Mouse (Mus musculus) midbrain, postnatal 0 days (tissue): Measurements from ENCODE around the gene Slc25a10. TPM values are rescaled to one million over a fixed set of nuclear protein-coding genes. Genes with fewer than 3 reads are reported as not detected.

Experiments used
- ATAC-seq: fragments of 200-750 bp; cut with Nextera tagmentation; 2 replicates; pipeline ENCODE4 v1.8.0; 2017; ENCODE audit warnings: moderate number of reproducible peaks, mild to moderate bottlenecking, moderate TSS enrichment, moderate library complexity; ENCODE audit not compliant: low FRiP score
- DNase-seq: peaks from one replicate; pipeline ENCODE4 v3.0.0-alpha.2; 2015; ENCODE audit warnings: low spot score
- H3K27ac ChIP-seq: fragments of 300-500 bp; sonication (generic); 2 replicates; pipeline ENCODE4 v1.5.1; 2014; ENCODE audit warnings: low read depth, mild to moderate bottlenecking, low read length, mixed read lengths
- H3K27me3 ChIP-seq: fragments of 300-500 bp; sonication (generic); 2 replicates; pipeline ENCODE4 v1.6.1; 2014; ENCODE audit warnings: low read length, control low read depth, mixed read lengths; ENCODE audit not compliant: insufficient read depth
- H3K36me3 ChIP-seq: fragments of 300-500 bp; sonication (generic); 2 replicates; pipeline ENCODE4 v1.6.1; 2014; ENCODE audit warnings: low read length, control low read depth, mixed read lengths; ENCODE audit not compliant: insufficient read depth
- H3K4me1 ChIP-seq: fragments of 300-500 bp; sonication (generic); 2 replicates; pipeline ENCODE4 v1.6.1; 2014; ENCODE audit warnings: mild to moderate bottlenecking, control low read depth, antibody characterized with exemption, low read length, mixed read lengths; ENCODE audit not compliant: insufficient read depth
- H3K4me2 ChIP-seq: fragments of 300-500 bp; sonication (generic); 2 replicates; pipeline ENCODE4 v1.6.1; 2014; ENCODE audit warnings: low read depth, mild to moderate bottlenecking, low read length, mixed read lengths; ENCODE audit not compliant: poor library complexity, severe bottlenecking
- H3K4me3 ChIP-seq: fragments of 300-500 bp; sonication (generic); 2 replicates; pipeline ENCODE4 v1.5.1; 2014; ENCODE audit warnings: low read depth, mild to moderate bottlenecking, low read length, moderate library complexity
- H3K9ac ChIP-seq: fragments of 300-500 bp; sonication (generic); replicated peaks from 2 replicates; pipeline ENCODE4 v1.6.1; 2014; ENCODE audit warnings: mild to moderate bottlenecking, low read length, moderate library complexity, mixed read lengths; ENCODE audit not compliant: poor library complexity, severe bottlenecking
- H3K9me3 ChIP-seq: fragments of 300-500 bp; sonication (generic); 2 replicates; pipeline ENCODE4 v1.6.1; 2016; ENCODE audit warnings: low read length, control low read depth
- CTCF ChIP-seq: IDR thresholded peaks from 2 replicates; pipeline ENCODE4 v1.5.1; 2016; ENCODE audit warnings: antibody characterized with exemption, mild to moderate bottlenecking
- WGBS: fragments of 180-500 bp; shearing (Covaris S2); extraction: QIAGEN DNeasy Blood & Tissue Kit; methylation state at CpG from one replicate; pipeline ENCODE4 v1.1.7; 2014; 5-methylcytosine and 5-hydroxymethylcytosine counted together
- polyA plus RNA-seq: library from polyadenylated mRNA; unstranded; fragments of >200 nt; fragmentation: Nextera tagmentation; extraction: Ambion mirVana; gene quantifications from 2 replicates; pipeline ENCODE4 v1.2.1, GENCODE M21; 2015
- total RNA-seq: library from RNA; depleted of rRNA; stranded (reverse); fragments of >200 nt; gene quantifications from 2 replicates; pipeline ENCODE4 v1.2.3, GENCODE M21; 2014

The Slc25a10 gene
- total and polyA plus RNA-seq, 2 experiments from 2014 or later, result 19.8 to 28.4 TPM

- Histone ChIP-seq H3K9me3 (no peaks in the 10 kb centered on the region), H3K4me1 (no peaks in the 10 kb centered on the region), H3K4me3 (no peak overlapping the region), H3K9ac (no peak overlapping the region), H3K27ac (no peak overlapping the region), H3K36me3 (no peaks in the 10 kb centered on the region), H3K4me2 (no peak overlapping the region), H3K27me3 (no peaks in the 10 kb centered on the region)
- 76% methylated on average over 6 of the region's 6 CpGs for WGBS
- DNase-seq, result no peak
- ATAC-seq, result no peak
- TF ChIP-seq CTCF, result no peak
These were observed 26.9 kb downstream of the Slc25a10 start for GRCm38 (mm10) chr11:120518558-120518957.

DNA sequence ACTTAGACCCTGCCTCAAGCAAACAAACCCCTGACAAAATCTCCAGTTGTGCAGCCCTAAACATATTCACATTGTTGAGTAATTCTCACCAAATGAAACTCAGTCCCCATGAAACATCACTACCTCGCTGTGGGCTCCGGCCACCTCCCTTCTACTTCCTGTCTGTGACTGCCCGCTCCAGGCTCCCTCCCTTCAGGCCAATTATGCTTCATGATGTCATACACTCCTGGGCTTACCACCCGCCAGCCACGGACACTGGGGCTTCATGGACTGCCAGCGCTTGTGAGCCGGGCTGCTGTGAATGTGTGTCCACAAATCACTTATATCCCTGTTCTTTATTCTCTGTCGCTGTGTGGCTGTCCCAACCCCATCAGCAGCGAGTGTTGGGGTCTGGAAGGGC is 28.1 kb downstream of the Slc25a10 start:
- DNase-seq (no peak), ATAC-seq (no peak)
- Histone ChIP-seq H3K4me3 (no peak overlapping the region), H3K9ac (no peak overlapping the region), H3K9me3 (no peaks in the 10 kb centered on the region), H3K4me2 (no peak overlapping the region), H3K27ac (no peak overlapping the region), H3K27me3 (no peaks in the 10 kb centered on the region), H3K36me3 (no peaks in the 10 kb centered on the region), H3K4me1 (no peaks in the 10 kb centered on the region)
- TF ChIP-seq CTCF, result no peak
- 52% methylated on average over 9 of the region's 9 CpGs for WGBS

DNA sequence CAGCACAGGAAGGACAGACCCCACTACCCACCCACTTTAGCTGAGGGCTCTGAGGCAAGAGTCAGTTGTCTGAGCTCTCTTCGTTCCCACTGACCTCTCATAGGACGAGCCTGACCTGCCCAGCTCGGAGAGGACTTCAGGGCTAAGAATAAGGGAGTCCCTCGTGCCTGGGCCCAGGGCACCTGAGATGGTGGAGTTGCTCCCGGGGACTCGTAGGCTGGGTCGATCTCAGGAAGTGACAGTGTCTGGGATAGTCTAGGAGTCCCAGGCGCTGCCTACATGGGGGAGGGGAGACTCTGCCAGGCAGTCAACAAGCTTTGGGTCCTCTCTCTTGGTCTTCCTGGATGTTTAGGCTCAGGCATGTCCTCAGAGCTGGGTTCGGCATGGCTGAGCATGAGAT is 28.9 kb downstream of the Slc25a10 start:
- H3K36me3 ChIP-seq, result no peaks in the 10 kb centered on the region
- DNase-seq, result no peak
- H3K27me3 ChIP-seq, result no peaks in the 10 kb centered on the region
- no peak overlapping the region for H3K27ac ChIP-seq
- H3K9me3 ChIP-seq, result no peaks in the 10 kb centered on the region
- no peak overlapping the region for H3K4me2 ChIP-seq
- no peak overlapping the region for H3K4me3 ChIP-seq
- H3K9ac ChIP-seq, result 0 out of 2 replicates have a peak overlapping the region, but pooled peaks have one; percentile 13
- TF ChIP-seq CTCF, result no peak
- 73% methylated on average over 9 of the region's 9 CpGs for WGBS
- ATAC-seq, result no peak
- no peaks in the 10 kb centered on the region for H3K4me1 ChIP-seq

GRCm38 (mm10) chr11:120520967-120521540 is 29.4 kb downstream of the Slc25a10 start:
- Histone ChIP-seq H3K9me3 (no peaks in the 10 kb centered on the region), H3K27me3 (no peaks in the 10 kb centered on the region), H3K4me3 (no peak overlapping the region), H3K4me1 (no peaks in the 10 kb centered on the region), H3K9ac (0 out of 2 replicates have a peak overlapping the region, but pooled peaks have one; percentile 13), H3K27ac (no peak overlapping the region), H3K4me2 (no peak overlapping the region), H3K36me3 (no peaks in the 10 kb centered on the region)
- peak; percentile 63 for DNase-seq
- 73% methylated on average over 5 of the region's 5 CpGs for WGBS
- no peak for ATAC-seq
- no peak for TF ChIP-seq CTCF

DNA sequence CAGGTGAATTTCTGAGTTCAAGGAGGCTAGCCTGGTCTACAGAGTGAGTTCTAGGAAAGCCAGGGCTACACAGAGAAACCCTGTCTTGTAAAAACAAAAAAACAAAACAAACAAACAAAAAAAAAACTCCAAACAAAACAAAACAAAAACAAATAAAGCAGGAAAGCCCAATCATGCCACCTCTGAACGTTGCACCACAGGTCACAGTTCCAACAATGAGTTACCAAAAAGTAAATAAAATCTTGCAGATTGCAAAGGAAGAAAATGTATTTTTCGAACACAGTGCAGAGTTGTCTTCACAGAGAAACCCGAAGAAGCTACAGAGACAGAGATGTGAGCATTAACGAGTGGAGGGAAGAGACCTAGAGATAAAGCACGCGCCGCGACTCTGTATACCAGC is 30.9 kb downstream of the Slc25a10 start:
- Histone ChIP-seq H3K4me3 (no peak overlapping the region), H3K27me3 (no peaks in the 10 kb centered on the region), H3K27ac (no peak overlapping the region), H3K9ac (no peak overlapping the region), H3K4me1 (no peaks in the 10 kb centered on the region), H3K4me2 (no peak overlapping the region), H3K9me3 (no peaks in the 10 kb centered on the region), H3K36me3 (no peaks in the 10 kb centered on the region)
- no peak for TF ChIP-seq CTCF
- DNase-seq (no peak), ATAC-seq (no peak)
- WGBS, result 89% methylated on average over 8 of the region's 8 CpGs

- 79% methylated on average over 2 of the region's 2 CpGs for WGBS
- H3K27me3 ChIP-seq, result peaks cover 22% of the 10 kb centered on the region
- no peaks in the 10 kb centered on the region for H3K9me3 ChIP-seq
These were observed 34.3 kb downstream of the Slc25a10 start for GRCm38 (mm10) chr11:120525959-120526358.

More at GRCm38 (mm10) chr11:120525959-120526358, 34.3 kb downstream of the Slc25a10 start:
- DNase-seq, result no peak
- Histone ChIP-seq H3K4me2 (no peak overlapping the region), H3K27ac (no peak overlapping the region), H3K36me3 (no peaks in the 10 kb centered on the region), H3K4me1 (no peaks in the 10 kb centered on the region), H3K4me3 (no peak overlapping the region), H3K9ac (no peak overlapping the region)
- ATAC-seq, result no peak
- no peak for TF ChIP-seq CTCF
